Mouse (Mus musculus) MEL (cell line): Measurements from ENCODE around the gene Pdlim4. TPM values are rescaled to one million over a fixed set of nuclear protein-coding genes. Genes with fewer than 3 reads are reported as not detected.

ENCODE experiments used
- DNase-seq: peaks from one replicate; pipeline ENCODE4 v3.0.0; 2011; ENCODE audit warnings: low read depth, low spot score
- H3K27ac ChIP-seq: 2 replicates; pipeline ENCODE4 v1.5.1; 2012; ENCODE audit warnings: low read depth, mild to moderate bottlenecking, control low read depth, low read length, moderate library complexity; ENCODE audit not compliant: control insufficient read depth
- H3K27me3 ChIP-seq, 2 experiments: fragments of 150-350 bp in 1 of 2; sonication (generic) in 1 of 2; 2 replicates each; pipeline ENCODE4 v1.6.1; 2012; ENCODE audit warnings: low read length in 2 of 2, mild to moderate bottlenecking in 2 of 2, improper control_type of control experiment in 1 of 2, moderate library complexity in 1 of 2; ENCODE audit not compliant: insufficient read depth in 2 of 2, control insufficient read depth in 1 of 2
- H3K36me3 ChIP-seq, 2 experiments: 2 replicates each; pipeline ENCODE4 v1.6.1; 2012 to 2014; ENCODE audit warnings: low read length in 2 of 2, improper control_type of control experiment in 1 of 2, inconsistent platforms in 1 of 2, mild to moderate bottlenecking in 1 of 2; ENCODE audit not compliant: insufficient read depth in 2 of 2, control insufficient read depth in 1 of 2
- H3K4me1 ChIP-seq, 2 experiments: fragments of 150-350 bp in 1 of 2; sonication (generic) in 1 of 2; 2 replicates each; pipeline ENCODE4 v1.6.1; 2012; ENCODE audit warnings: low read length in 2 of 2, improper control_type of control experiment in 1 of 2, mild to moderate bottlenecking in 1 of 2; ENCODE audit not compliant: insufficient read depth in 2 of 2, control insufficient read depth in 1 of 2
- H3K4me3 ChIP-seq, 2 experiments: fragments of 150-350 bp in 1 of 2; sonication (generic) in 1 of 2; 2 replicates each; pipeline ENCODE4 v1.5.1; 2012; ENCODE audit warnings: low read depth in 2 of 2, low read length in 2 of 2, mild to moderate bottlenecking in 2 of 2, moderate library complexity in 2 of 2, control low read depth in 1 of 2, improper control_type of control experiment in 1 of 2; ENCODE audit not compliant: control insufficient read depth in 1 of 2, insufficient read depth in 1 of 2
- H3K79me2 ChIP-seq: 2 replicates; pipeline ENCODE4 v1.6.1; 2012; ENCODE audit warnings: mild to moderate bottlenecking, low read length, moderate library complexity; ENCODE audit not compliant: control insufficient read depth, poor library complexity, insufficient read depth
- H3K9ac ChIP-seq: 2 replicates; pipeline ENCODE4 v1.6.1; 2012; ENCODE audit warnings: low read depth, mild to moderate bottlenecking, control low read depth, low read length, moderate library complexity; ENCODE audit not compliant: control insufficient read depth, poor library complexity, severe bottlenecking
- H3K9me3 ChIP-seq: fragments of 150-350 bp; sonication (generic); replicated peaks from 2 replicates; pipeline ENCODE4 v1.6.1; 2012; ENCODE audit warnings: mild to moderate bottlenecking, low read length, improper control_type of control experiment, moderate library complexity; ENCODE audit not compliant: insufficient read depth
- CHD1 ChIP-seq: IDR thresholded peaks from 2 replicates; pipeline ENCODE4 v1.6.1; 2012; ENCODE audit warnings: low read depth, mild to moderate bottlenecking, inconsistent platforms, low read length, improper control_type of control experiment
- CTCF ChIP-seq, 3 experiments: IDR thresholded peaks in 2 of 3; conservative IDR thresholded peaks in 1 of 3; 2 replicates each; pipeline ENCODE4 v1.5.1; 2011 to 2012; ENCODE audit warnings: low read length in 3 of 3, low read depth in 2 of 3, mild to moderate bottlenecking in 2 of 3, improper control_type of control experiment in 1 of 3, inconsistent platforms in 1 of 3, mixed read lengths in 1 of 3, moderate library complexity in 1 of 3; ENCODE audit not compliant: control insufficient read depth in 1 of 3, insufficient read depth in 1 of 3, poor library complexity in 1 of 3, severe bottlenecking in 1 of 3
- ELF1 ChIP-seq: IDR thresholded peaks from 2 replicates; pipeline ENCODE4 v1.6.1; 2014; ENCODE audit warnings: low read depth, mild to moderate bottlenecking, inconsistent platforms, low read length, improper control_type of control experiment, moderate library complexity
- EP300 ChIP-seq, 2 experiments: IDR thresholded peaks; 2 replicates each; pipeline ENCODE4 v1.6.1; 2011; ENCODE audit warnings: improper control_type of control experiment in 2 of 2, low read length in 2 of 2, low read depth in 1 of 2, mild to moderate bottlenecking in 1 of 2
- ETS1 ChIP-seq: IDR thresholded peaks from 2 replicates; pipeline ENCODE4 v1.6.1; 2012; ENCODE audit warnings: low read depth, mild to moderate bottlenecking, inconsistent platforms, low read length, improper control_type of control experiment, moderate library complexity
- GATA1 ChIP-seq: IDR thresholded peaks from 2 replicates; pipeline ENCODE4 v1.6.1; 2011; ENCODE audit warnings: low read depth, low read length, improper control_type of control experiment
- HCFC1 ChIP-seq: IDR thresholded peaks from 2 replicates; pipeline ENCODE4 v1.6.1; 2012; ENCODE audit warnings: low read depth, mild to moderate bottlenecking, inconsistent platforms, low read length, improper control_type of control experiment, moderate library complexity
- JUND ChIP-seq: IDR thresholded peaks from 2 replicates; pipeline ENCODE4 v1.6.1; 2011; ENCODE audit warnings: low read depth, mild to moderate bottlenecking, improper control_type of control experiment, low read length
- KAT2A ChIP-seq: conservative IDR thresholded peaks from 2 replicates; pipeline ENCODE4 v1.6.1; 2012; ENCODE audit warnings: low read depth, low read length, improper control_type of control experiment, inconsistent platforms
- MAZ ChIP-seq: IDR thresholded peaks from 2 replicates; pipeline ENCODE4 v1.6.1; 2012; ENCODE audit warnings: low read depth, mild to moderate bottlenecking, inconsistent platforms, low read length, improper control_type of control experiment
- MXI1 ChIP-seq: IDR thresholded peaks from 2 replicates; pipeline ENCODE4 v1.6.1; 2011; ENCODE audit warnings: mild to moderate bottlenecking, low read depth, low read length, improper control_type of control experiment
- NRF1 ChIP-seq: IDR thresholded peaks from 2 replicates; pipeline ENCODE4 v1.6.1; 2014; ENCODE audit warnings: low read depth, mild to moderate bottlenecking, inconsistent platforms, low read length, improper control_type of control experiment, moderate library complexity; ENCODE audit not compliant: poor library complexity, insufficient read depth, severe bottlenecking
- POLR2AphosphoS2 ChIP-seq: IDR thresholded peaks from 2 replicates; pipeline ENCODE4 v1.6.1; 2011; ENCODE audit warnings: low read length, improper control_type of control experiment
- POLR2AphosphoS5 ChIP-seq: IDR thresholded peaks from 2 replicates; pipeline ENCODE4 v1.6.1; 2012; ENCODE audit warnings: low read depth, borderline replicate concordance, mild to moderate bottlenecking, inconsistent platforms, low read length, moderate library complexity, mixed read lengths
- RAD21 ChIP-seq: IDR thresholded peaks from 2 replicates; pipeline ENCODE4 v1.6.1; 2011; ENCODE audit warnings: mild to moderate bottlenecking, low read depth, low read length, improper control_type of control experiment
- SIN3A ChIP-seq: IDR thresholded peaks from 2 replicates; pipeline ENCODE4 v1.6.1; 2012; ENCODE audit warnings: low read length, improper control_type of control experiment, inconsistent platforms
- TAL1 ChIP-seq: IDR thresholded peaks from 2 replicates; pipeline ENCODE4 v1.6.1; 2012; ENCODE audit warnings: mild to moderate bottlenecking, inconsistent platforms, low read length, moderate library complexity, mixed read lengths
- TCF12 ChIP-seq: IDR thresholded peaks from 2 replicates; pipeline ENCODE4 v1.6.1; 2014; ENCODE audit warnings: low read depth, mild to moderate bottlenecking, inconsistent platforms, low read length, improper control_type of control experiment, moderate library complexity
- USF2 ChIP-seq, 2 experiments: IDR thresholded peaks; 2 replicates each; pipeline ENCODE4 v1.6.1; 2011 to 2012; ENCODE audit warnings: improper control_type of control experiment in 2 of 2, low read length in 2 of 2, borderline replicate concordance in 1 of 2, inconsistent platforms in 1 of 2, low read depth in 1 of 2, mild to moderate bottlenecking in 1 of 2; ENCODE audit not compliant: insufficient read depth in 1 of 2
- ZNF384 ChIP-seq: IDR thresholded peaks from 2 replicates; pipeline ENCODE4 v1.6.1; 2012; ENCODE audit warnings: low read depth, mild to moderate bottlenecking, inconsistent platforms, low read length, improper control_type of control experiment
- polyA plus RNA-seq, 2 experiments: library from polyadenylated mRNA; stranded (reverse) in 1 of 2; unstranded in 1 of 2; fragments of >175 nt in 1 of 2; fragments of >200 nt in 1 of 2; gene quantifications; 2 replicates each; pipeline versions ENCODE4 v1.2.1 to v1.2.4; 2012; ENCODE audit warnings: low replicate concordance in 2 of 2, low read depth in 1 of 2; ENCODE audit not compliant: insufficient read length in 2 of 2, insufficient read depth in 1 of 2, missing spikeins in 1 of 2
- total RNA-seq: library from RNA; depleted of rRNA; stranded (reverse); fragments of 300-350 nt; gene quantifications from 2 replicates; pipeline ENCODE4 v1.2.3, GENCODE M21; 2012

Pdlim4 gene
- total and polyA plus RNA-seq, 3 experiments = 0.70 TPM; not detected in 2

DNA sequence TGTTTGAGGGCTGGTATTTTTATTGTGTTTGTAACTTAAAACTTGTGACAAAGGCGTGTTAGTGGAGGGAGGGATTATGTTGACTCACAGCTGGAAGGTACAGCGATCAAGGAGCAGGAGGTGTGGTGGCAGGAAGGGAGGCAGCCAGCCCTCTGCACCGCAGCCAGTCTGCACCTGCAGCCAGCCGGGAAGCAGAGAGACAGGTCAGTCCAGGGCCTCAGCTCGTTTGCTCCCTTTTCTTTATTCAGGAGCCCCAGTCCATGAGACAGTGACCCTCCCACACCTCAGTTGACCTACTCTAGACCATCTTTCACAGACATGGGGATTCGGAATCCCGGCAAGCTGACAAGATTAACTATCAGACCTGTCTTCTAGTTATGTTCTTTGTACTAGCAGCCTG, 11.6 kb upstream of the Pdlim4 start:
- Histone ChIP-seq H3K27ac (no peak overlapping the region), H3K79me2 (no peaks in the 10 kb centered on the region), H3K9ac (no peak overlapping the region), H3K9me3 (no peaks in the 10 kb centered on the region), H3K4me1 (peaks cover 9% of the 10 kb centered on the region in 2 experiments), H3K36me3 (peaks cover 0 to 6% of the 10 kb centered on the region in 2 experiments; a peak in 2 of 4 replicates), H3K27me3 (peaks cover 11 to 15% of the 10 kb centered on the region in 2 experiments), H3K4me3 (no peak overlapping the region)
- no peak for TF ChIP-seq HCFC1
- no peak for TF ChIP-seq MXI1
- no peak for TF ChIP-seq ETS1
- no peak for DNase-seq

GRCm38 (mm10) chr11:54076101-54076500, 7.3 kb upstream of the Pdlim4 start:
- DNase-seq = no peak
- Histone ChIP-seq H3K36me3 (no peaks in the 10 kb centered on the region), H3K9ac (no peak overlapping the region), H3K4me1 (no peaks in the 10 kb centered on the region), H3K27me3 (peaks cover 35 to 40% of the 10 kb centered on the region in 2 experiments), H3K9me3 (no peaks in the 10 kb centered on the region), H3K27ac (no peak overlapping the region), H3K79me2 (no peaks in the 10 kb centered on the region), H3K4me3 (no peak overlapping the region)
- no peak for TF ChIP-seq TCF12
- no peak for TF ChIP-seq ZNF384
- TF ChIP-seq CTCF (IDR thresholded peaks at IDR 0.05 in 2 of 3, conservative IDR thresholded peaks at IDR 0.05 in 1 of 3; ENCODE audit: control insufficient read depth in 1 of 3, insufficient read depth in 1 of 3, low read depth in 2 of 3, low read length in 3 of 3, poor library complexity in 1 of 3, severe bottlenecking in 1 of 3) = no peak
- no peak for TF ChIP-seq POLR2AphosphoS5
- no peak for TF ChIP-seq HCFC1
- no peak for TF ChIP-seq MAZ
- no peak for TF ChIP-seq POLR2AphosphoS2
- no peak for TF ChIP-seq JUND
- TF ChIP-seq EP300 (IDR thresholded peaks at IDR 0.05; ENCODE audit: low read depth in 1 of 2, low read length in 2 of 2) = no peak
- TF ChIP-seq, all 39 proteins: peak for 0

DNA sequence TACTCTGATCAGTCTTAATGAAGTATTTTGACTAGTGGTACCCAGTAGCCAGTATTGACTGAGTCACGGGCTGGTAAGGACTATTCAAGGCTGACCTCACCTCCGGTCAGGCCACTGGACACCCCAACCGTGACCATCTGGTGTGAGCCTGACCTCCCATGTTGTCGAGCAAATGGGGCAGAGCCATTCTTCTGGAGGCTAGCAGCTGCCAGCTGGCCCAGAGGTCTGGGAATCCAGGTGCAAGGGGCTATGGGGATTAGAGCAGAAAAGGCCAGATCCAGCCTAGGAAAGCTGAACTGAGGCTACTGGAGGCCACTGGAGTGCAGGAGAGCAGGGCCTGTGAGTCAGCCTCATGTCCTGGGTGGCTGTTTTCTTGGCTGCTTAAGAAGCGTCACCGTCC, 6.5 kb upstream of the Pdlim4 start:
- Histone ChIP-seq H3K36me3 (no peaks in the 10 kb centered on the region), H3K4me1 (no peaks in the 10 kb centered on the region), H3K9me3 (no peaks in the 10 kb centered on the region), H3K4me3 (no peak overlapping the region), H3K9ac (no peak overlapping the region), H3K27me3 (peaks cover 36 to 45% of the 10 kb centered on the region in 2 experiments), H3K79me2 (no peaks in the 10 kb centered on the region), H3K27ac (no peak overlapping the region)
- DNase-seq = no peak
- TF ChIP-seq CTCF (IDR thresholded peaks at IDR 0.05 in 2 of 3, conservative IDR thresholded peaks at IDR 0.05 in 1 of 3; ENCODE audit: control insufficient read depth in 1 of 3, insufficient read depth in 1 of 3, low read depth in 2 of 3, low read length in 3 of 3, poor library complexity in 1 of 3, severe bottlenecking in 1 of 3) (no peak), USF2 (IDR thresholded peaks at IDR 0.05; ENCODE audit: borderline replicate concordance in 1 of 2, insufficient read depth in 1 of 2, low read depth in 1 of 2, low read length in 2 of 2) (no peak), RAD21 (no peak), MXI1 (no peak), JUND (no peak), CHD1 (no peak), ZNF384 (no peak), NRF1 (no peak), POLR2AphosphoS5 (no peak), HCFC1 (no peak), TAL1 (no peak), ELF1 (no peak), KAT2A (no peak), SIN3A (no peak), GATA1 (no peak)
